Mouse (Mus musculus) heart, postnatal 4 days (tissue): Measurements from ENCODE around the gene Cirbp. TPM values are rescaled to one million over a fixed set of nuclear protein-coding genes. Genes with fewer than 3 reads are reported as not detected.

Source experiments
- DNase-seq: peaks from one replicate; pipeline ENCODE4 v3.0.0; 2021
- total RNA-seq, 2 experiments: library from RNA; stranded (reverse); gene quantifications; 2 replicates each; pipeline ENCODE4 v1.2.3; 2021

The Cirbp gene
- 100 to 1,000 TPM; 163 to 193 TPM for total RNA-seq

DNA sequence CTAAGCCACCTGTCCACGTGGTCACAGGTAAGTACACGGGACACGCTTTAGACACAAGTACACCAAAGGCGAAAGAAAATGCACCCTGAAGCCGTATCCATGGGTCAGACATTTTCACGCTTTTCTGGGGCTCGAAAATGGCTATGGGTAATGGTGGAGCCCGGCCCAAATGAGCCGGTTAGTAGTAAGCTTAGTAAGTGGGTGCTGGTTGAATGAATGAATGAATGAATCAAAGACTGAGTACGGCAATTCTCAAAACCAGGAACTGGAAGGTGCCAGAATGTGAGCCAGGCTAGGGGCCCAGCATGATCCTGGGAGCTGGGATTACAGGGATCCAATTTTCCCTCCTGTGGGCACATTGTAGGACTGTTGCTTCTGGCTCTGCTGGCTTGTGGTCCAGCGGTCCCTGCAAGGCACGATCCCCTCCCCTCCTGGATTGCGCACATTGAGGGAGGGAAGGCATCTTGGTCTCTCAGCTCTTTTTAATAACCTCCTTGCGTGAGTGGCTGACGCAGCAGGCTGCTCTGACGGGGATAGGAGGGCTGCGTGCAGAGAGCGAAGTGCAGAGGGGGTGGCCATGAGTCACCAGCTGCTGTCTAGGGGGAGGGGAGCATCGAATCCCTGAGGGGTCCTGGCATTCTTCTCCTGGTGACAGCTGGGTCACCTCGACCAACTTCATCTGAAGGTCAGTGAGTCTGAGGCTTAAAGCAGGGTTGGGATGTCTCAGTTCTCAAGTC, at the start of gene Cirbp:
Gene Cirbp (plus strand): TSS at position 594 of the 737 bp plus-strand sequence.
- DNase-seq: peak; percentile 75

DNA sequence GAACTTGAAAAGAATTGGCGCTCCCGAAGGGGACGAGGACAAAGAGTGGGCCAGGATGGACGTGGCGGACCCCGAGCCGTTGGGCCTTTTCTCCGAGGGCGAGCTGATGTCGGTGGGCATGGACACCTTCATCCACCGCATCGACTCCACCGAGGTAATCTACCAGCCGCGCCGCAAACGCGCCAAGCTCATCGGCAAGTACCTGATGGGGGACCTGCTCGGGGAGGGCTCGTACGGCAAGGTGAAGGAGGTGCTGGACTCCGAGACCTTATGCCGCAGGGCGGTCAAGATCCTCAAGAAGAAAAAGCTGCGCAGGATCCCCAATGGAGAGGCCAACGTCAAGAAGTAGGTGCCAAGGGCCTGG, 49.2 kb upstream of the Cirbp start:
- DNase-seq: peak; percentile 43

DNA sequence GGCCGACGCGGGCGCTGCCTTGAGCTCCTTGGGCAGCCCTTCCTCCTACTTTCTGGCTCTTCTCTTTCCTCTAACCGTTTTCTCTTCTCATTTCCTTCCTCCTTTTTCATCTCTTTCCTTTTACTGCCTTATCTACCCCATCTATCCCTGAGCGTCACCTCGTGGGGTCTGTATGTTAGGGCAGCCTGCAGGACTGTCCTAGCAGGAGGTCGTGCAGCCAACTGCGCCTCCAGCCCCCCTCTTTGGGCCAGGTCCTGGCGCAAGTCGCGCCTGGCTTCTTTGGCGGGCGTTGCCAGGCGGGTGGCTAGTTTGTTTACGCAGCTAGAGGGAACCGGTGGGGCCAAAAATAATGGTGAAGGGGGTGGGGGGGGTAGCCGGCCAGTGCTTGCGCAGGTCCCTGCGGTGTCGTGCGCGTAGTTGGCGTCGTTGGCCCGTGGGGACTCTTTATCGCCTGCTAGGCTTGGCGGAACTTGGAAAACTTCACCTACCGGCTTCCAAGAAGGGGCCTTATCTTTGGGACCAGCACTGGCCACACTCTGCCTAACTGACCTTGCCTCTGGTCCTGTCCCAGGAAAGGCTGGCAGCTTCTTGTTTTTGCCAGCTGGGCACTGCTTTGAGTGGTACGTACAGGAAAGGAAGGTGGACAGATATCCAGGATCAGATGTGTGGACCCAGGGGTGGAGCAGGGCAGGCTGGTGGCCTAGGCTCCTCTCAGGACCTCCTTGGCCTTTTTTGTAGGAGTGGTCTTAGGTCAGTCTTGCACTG, 48.7 kb upstream of the Cirbp start:
- peak; percentile 71 for DNase-seq

DNA sequence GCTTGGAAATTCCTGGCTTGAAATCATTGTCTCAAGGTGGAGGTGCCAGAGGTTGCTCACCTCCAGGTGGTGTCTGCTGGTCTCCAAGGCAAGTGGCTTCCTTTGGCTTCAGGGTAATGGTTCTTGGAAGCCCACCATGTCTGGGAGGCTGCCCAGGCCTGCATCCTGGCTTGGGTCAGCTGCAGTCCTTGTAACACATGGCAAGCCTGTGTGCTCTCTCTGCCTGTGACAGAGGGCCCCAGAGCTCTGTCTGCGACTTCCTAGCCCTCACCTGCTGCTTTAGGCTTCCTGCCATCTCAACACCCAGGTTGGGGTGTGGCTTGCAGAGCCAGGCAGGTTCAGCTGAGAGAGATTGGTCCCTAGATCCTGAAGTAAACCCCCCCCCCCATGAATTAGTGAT, 48.0 kb upstream of the Cirbp start:
- DNase-seq: no peak

DNA sequence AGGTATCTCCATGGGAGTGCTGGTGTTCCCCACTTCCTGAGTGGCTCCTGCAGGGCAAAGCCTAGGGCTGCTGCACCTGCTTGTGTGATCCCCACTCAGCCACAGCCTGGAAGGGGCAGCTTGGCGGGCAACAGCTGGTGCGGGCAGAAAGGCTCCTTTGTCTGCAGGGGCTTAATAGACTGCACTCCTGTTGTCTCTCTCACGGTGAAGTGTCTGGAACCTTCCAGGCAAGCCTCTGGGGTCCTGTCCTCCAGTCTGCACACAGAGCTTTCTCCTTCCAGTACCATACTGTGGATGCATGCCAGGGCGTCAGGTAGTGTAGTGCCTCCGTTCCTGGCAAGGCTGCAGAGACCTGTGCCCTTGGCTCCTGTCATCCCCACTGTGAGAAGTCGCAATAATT, 47.2 kb upstream of the Cirbp start:
- DNase-seq: no peak

DNA sequence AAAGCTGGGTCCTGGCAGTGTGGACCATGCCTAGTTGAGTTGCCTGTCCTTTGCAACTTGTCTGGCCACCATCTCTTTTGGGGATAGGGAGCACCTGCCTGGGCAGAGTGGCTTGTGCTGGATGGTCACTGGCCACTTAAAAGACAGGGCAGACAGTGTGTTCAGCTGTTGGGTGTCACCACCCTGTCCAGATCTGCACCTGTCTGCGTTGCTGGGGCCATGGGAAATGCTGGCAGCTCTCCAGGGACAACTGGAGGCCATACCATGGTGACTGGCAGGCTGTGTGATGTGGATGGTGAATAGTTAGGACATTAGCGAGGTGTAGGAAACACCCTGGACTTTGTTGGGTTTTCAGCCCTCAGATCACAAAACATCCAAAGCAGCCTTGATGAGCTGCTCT, 45.6 kb upstream of the Cirbp start:
- DNase-seq: no peak

DNA sequence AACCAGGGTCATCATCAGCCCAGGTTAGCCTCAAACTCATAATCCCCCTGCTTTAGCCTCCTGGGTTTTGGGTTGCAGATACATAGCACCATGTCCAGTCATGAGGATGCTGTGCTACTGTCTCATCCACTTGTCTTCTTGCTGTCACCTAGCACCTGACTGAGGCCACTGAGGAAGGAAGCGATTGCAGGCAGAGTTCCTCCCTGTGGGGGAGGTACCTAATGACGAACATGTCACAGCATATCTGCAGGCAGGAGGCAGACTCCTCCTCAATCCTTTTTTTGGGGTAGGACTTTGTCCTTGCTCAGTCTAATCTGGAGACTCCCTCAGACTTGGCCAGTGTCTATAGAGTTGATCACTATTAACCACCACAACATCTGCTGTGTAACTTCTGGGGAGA, 44.1 kb upstream of the Cirbp start:
- DNase-seq: no peak

DNA sequence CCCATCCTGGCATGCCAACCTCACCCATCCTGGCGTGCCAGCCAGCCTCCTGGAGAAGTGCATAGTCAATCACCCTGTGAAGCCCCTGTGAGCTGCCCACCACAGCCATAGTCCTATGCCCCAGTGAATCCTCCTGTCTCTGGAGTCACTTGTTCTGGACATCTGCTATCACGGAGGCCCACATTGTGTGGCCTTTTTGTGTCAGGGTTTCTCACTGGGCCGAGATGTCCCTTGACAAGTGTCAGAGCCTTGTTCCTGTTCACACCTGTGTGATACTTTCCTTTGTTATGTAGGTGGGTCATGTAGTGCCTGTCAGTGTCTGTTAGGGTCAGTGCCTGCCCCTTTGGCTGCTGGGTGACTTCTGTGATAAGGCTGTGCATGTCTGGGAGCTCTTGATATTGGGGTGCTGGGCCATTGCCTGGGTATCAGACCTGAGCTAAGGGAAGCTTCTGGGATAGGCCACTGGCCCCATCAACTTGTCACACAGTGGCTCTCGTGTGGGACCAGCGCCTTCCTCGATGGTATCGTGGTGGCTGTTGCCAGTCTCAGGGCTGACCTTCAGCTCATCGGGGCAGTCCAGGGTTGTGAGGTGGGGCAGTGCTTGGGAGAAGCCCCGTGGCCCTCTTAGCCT, 41.7 kb upstream of the Cirbp start:
- no peak for DNase-seq

DNA sequence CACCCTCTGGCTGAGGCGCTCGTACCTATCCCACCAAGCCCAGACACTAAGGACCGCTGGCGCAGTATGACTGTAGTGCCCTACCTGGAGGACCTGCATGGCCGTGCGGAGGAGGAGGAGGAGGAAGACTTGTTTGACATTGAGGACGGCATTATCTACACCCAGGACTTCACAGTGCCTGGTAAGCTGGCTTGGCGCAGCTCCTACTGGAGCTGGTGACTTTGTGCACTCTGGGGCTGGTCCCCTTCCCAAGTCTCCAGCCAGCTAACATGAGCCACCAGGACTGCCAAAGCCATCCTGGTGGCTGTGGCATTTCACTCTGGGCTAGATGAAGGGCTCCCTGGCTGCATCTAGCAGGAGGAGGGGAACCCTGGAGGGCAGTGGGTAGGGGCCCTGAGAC, 37.9 kb upstream of the Cirbp start:
- no peak for DNase-seq

DNA sequence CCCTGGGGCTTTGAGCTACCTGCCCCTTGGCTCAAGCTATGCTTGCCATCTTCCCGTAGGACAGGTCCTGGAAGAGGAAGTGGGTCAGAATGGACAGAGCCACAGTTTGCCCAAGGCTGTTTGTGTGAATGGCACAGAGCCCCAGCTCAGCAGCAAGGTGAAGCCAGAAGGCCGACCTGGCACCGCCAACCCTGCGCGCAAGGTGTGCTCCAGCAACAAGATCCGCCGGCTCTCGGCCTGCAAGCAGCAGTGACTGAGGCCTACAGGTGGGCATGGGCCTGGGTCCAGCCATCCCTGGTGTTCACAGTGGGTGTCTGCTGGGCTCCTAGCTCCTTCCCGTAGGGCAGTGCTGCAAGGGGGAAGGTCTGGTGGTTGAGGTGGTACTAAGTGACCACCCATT, 35.9 kb upstream of the Cirbp start:
- no peak for DNase-seq

DNA sequence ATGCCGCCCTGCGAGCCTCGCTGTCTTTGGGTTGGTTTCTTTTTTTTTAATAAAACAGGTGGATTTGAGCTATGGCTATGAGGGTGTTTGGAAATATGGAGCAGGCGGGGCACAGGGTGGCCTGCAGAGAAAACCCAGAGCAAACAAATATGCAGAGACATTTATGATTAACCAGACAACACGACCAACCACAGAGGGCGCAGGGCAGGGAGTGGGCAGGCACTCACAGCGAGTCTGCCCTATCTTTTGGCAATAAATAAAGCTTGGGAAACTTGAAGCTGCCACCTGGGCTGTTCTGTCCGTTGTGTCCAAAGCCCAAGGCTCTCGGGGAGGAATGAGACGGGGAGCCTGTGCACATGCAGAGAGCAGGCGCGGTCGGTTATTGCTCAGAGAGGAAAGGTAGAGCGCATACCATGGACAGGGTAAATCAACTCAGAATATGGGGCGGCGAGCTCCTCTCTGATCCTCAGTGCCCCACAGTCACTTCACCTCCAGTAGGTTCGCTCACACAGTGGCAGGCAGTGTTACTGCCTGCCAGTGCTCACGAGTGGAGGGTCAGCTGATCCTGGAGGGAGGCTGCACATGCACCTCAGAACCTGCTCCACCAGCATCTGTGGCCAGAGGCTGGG, 35.3 kb upstream of the Cirbp start:
- DNase-seq: no peak

DNA sequence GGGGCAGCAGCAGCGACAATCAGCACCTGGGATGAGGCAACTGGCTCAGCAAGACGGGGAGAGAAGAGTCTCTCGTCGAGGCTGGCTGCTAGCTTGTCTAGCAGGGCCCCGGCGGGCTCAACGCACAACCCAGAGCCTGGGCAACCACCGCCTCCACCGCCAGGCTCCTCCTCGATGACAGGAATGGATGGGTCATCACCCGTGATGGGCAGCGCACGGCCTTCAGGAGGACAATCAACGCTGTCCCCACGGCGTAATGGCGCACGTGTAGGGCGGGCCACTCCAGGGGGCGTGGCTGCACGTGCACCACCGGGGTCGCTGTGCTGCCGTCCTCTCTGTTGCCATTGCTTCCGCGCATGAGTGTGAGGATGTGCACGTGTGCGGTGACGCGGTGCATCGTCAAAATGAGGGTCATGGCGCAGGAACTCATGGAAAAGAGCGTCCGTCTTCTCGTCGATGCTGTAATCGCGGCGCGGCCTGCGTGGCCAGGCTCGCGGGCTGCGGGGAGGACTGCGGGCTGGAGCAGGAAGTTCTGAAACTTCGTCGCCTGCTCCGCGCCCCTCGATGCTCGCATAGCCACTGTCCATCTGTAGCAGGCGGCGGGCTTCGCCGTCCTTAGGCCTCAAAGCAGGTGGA, 34.4 kb upstream of the Cirbp start:
- DNase-seq: no peak

DNA sequence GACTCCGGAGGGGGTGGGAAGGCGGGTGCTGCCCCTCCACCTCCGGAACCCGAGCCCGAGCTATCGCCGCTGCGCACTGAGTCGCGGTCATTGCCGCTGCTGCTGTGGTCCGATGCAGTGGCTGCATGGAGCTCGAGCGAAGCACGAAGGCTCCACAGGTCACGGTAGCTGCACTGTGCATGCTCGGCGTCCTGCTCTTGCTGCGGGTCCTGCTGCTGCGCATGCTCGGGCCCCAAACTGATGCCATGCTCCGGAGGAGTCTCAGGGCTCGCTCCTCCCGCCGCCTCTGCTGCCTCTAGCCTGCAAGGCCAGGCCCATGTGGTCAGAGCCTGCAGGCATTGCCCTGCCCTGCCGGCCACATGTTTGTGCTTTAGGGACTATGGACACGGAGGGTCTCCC, 33.8 kb upstream of the Cirbp start:
- DNase-seq: no peak

DNA sequence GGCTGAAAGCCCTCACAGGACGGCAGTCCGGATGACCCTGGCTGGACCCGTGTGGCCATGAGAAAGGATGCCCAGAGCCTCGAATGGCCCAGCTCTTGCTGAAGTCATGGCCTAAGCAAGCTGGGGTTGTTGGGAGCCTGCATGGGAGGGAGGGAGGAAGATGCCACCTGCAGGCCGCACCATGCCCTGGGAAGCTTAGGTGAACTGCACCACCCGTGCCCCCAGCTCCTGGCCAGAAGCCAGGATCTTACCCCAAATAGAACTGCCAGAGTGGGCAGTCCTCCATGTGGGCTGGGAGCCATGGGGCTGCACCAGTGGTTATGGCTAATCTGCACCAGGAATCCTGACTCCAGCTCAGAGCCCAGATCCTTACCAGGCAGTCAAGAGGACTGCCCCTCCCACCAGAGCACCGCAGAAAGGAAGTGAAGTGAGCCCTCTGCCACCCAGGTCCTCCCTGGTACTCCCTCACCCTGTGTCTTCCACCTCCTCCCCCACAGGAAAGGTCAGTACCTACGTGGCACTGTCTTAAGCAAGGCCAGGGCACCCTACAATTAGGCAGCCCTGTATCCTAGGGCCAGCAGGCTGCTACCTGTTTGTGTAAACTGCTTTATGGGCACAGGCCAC, 32.4 kb upstream of the Cirbp start:
- peak; percentile 83 for DNase-seq

DNA sequence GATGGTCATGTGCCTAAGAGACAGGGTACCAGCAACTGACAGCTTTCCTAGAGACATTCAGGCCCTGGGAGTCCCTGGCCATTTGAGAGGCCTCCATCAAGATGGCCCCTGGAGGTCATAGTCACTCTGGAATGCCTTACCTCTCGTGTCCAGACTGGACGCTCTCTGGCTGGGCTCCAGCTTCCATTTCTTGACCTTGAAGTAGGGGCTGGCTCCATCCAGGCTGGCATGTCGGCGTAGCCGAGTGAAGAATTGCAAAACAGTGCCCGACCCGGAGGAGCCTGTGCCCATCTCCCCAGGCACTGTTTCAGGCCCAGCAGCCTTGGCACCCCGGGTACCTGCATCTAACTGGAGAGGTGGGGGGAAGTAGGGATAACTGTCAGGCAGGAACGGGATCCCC, 31.4 kb upstream of the Cirbp start:
- DNase-seq: no peak

DNA sequence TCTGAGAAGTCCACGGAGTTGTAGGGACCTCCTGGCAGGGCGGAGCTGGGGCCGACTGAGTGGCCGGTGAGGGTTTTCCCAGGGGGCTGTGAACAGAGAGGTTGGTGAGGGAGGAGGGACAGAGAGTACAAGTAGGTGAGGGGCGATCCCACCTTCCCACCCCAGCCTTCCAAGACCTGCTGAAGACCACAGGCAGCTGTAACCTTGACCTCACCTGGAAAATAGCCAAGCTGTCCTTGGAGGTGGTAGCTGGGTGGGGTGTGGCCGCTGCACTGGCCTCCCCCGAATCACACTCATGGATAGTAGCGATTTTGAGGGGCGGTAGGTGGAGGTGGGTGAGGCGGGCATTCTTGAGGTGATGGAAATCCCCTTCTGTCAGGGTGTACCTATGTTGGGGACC, 30.6 kb upstream of the Cirbp start:
- DNase-seq: no peak

DNA sequence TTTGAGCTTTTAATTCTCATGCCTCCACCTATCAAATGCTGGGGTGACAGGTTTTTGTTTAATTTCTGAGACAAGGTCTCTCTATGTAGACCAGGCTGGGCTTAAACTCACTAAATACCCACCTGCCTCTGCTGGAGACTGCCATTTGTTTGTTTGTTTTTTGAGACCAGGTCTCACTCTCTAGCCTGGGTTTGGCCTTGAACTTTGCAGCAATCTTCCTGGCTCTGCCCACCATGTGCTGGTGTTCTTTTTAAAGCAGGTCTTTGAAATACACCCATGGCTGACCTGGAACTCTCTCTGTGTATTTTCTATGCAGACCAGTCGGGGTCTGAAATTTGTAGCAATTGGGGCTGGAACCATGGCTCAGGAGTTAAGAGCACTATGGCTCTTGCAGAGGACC, 30.1 kb upstream of the Cirbp start:
- no peak for DNase-seq

DNA sequence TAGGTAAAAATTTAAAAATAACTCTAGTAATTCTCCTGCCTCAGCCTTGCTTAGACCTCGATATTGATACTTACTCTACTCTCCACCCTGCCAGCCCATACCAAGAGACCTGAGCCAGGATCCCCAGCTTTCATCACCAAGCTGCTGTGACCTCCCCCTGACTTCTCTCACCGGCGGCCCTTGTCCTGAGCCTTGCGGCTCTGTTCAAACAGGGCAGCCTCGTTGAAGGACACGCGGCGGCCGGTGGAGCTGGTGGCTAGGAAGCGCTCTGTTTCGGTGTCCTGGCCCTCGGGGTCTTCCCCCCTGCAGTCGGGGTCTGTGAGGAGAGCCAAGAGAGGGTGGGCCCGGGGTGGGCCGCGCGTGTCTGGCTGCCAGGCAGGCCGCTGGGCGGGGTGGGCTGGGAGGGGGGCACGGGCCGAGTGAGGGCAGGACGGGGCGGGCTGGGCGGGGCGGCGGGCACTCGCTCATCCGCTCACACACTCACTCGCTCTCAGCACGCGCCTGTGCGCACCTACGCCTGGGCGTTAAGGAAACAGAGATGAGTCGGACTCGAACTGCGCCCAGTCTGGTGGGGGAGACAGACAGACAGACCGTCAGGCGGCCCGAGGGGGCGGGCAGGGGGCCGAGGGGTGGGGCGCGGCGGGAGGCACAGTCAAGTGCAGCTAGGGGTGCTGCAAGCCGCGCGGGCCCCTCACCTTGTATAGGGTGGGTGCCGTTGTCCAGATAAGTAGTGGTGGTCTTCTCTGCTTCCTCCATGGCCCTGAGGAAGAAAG, 29.4 kb upstream of the Cirbp start:
- DNase-seq: no peak

DNA sequence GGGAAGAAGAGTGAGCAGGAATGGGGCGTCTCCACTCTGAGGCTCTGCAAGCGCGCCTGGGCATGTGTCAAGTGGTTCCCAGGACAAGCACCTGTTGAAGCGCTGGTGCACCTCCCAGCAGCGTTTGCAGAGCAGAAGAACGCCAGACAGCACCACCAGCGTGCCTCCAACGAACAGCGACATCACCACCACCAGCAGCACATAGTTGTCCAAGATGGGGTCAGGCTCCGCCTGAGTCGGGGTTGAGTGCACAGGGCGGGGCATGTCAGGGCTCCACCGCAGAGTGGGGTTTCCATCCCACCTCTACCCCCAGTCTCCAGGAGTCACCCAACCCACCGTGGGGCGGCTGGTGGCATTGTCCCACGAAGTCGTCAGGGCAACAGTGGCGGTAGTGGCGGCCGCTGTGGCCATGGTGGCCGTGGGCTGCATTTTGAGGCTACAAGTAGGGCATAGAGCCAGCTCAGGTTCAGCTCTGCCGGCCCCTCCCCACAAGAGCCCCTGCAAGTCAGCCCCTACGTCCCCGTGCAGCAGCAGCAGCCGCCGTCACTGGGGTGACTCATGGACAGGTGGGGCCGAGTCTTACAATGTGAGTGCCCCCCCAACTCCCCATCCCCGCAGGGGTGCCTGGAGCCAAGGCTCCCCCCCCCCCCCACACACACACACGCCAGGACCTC, 28.7 kb upstream of the Cirbp start:
- DNase-seq: no peak

DNA sequence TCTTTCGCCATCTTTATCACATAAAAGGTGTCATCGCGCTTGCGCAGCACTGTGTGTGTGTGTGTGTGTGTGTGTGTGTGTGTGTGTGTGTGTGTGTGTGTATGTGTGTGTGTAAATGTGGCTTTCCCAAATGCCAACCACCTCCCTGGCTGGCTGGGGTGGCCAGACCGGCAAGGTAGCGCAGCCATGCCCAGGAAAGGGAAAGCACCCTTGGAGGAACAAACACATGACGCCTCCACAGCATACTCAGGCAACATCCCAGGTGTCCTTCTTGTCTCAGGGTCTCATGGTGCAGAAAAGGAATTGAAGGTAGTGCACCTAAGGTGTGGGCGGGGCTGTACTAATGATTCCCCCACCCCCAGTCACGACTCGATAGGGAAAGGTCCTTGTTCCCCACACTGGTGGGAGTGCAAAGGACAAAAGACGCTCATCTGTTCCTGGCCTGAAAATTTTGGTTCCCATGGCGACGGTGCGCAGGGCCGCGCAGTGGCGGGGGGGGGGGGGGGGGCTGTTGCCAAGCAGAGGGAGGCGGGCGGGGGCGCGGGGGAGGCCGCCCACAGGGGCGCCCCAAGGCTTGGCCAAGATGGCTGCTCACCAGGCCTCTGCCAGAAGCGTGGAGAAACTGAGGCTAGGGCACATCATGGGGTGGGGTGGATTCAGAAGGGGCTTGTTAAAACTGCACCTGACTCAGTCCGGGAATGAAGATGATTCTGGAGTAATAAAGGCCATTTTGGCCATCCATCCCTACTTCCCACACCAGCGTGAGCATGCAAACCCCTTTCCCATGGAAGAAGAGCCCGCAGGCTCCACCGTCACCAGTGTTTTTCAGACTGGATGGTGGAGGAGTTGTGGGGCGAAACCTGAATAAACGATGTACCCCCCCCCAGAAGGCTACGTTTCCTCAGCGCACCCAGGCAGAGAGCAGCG, 27.9 kb upstream of the Cirbp start:
- DNase-seq: no peak
